Mouse (Mus musculus) C2C12 (cell line): Measurements from ENCODE around the gene Rnf114.

ENCODE experiments used
- CTCF ChIP-seq: IDR thresholded peaks from one replicate; pipeline ENCODE4 v1.5.1; 2011; ENCODE audit not compliant: control insufficient read depth, insufficient read depth, insufficient read length
- MAX ChIP-seq: IDR thresholded peaks from one replicate; pipeline ENCODE4 v1.6.1; 2011; ENCODE audit warnings: mild to moderate bottlenecking, control low read depth
- USF1 ChIP-seq: IDR thresholded peaks from one replicate; pipeline ENCODE4 v1.6.1; 2011; ENCODE audit warnings: low read depth, mild to moderate bottlenecking, control low read depth, moderate library complexity

GRCm38 (mm10) chr2:167506546-167507260 is 14.3 kb downstream of the Rnf114 start:
- TF ChIP-seq CTCF (no peak), USF1 (no peak), MAX (no peak)
